Mouse (Mus musculus) intestine, embryonic 16.5 days (tissue): ENCODE results near the gene Myh4. TPM values are rescaled to one million over a fixed set of nuclear protein-coding genes. Genes with fewer than 3 reads are reported as not detected.

Experiments
- ATAC-seq: fragments of 200-750 bp; cut with Nextera tagmentation; 2 replicates; pipeline ENCODE4 v1.8.0; 2017; ENCODE audit warnings: moderate TSS enrichment, moderate library complexity
- H3K27ac ChIP-seq: fragments of 300-500 bp; sonication (generic); 2 replicates; pipeline ENCODE4 v1.5.1; 2014; ENCODE audit warnings: mild to moderate bottlenecking, low read length
- H3K27me3 ChIP-seq: fragments of 300-500 bp; sonication (generic); replicated peaks from 2 replicates; pipeline ENCODE4 v1.6.1; 2014; ENCODE audit warnings: low read length, control low read depth, mixed read lengths; ENCODE audit not compliant: control insufficient read depth, insufficient read depth
- H3K36me3 ChIP-seq: fragments of 300-500 bp; sonication (generic); 2 replicates; pipeline ENCODE4 v1.6.1; 2014; ENCODE audit warnings: low read length, control low read depth; ENCODE audit not compliant: control insufficient read depth, insufficient read depth
- H3K4me1 ChIP-seq: fragments of 300-500 bp; sonication (generic); 2 replicates; pipeline ENCODE4 v1.6.1; 2014; ENCODE audit warnings: low read length, control low read depth, mixed read lengths; ENCODE audit not compliant: control insufficient read depth, insufficient read depth
- H3K4me2 ChIP-seq: fragments of 300-500 bp; sonication (generic); 2 replicates; pipeline ENCODE4 v1.6.1; 2014; ENCODE audit warnings: low read depth, low read length, control low read depth
- H3K4me3 ChIP-seq: fragments of 300-500 bp; sonication (generic); 2 replicates; pipeline ENCODE4 v1.5.1; 2014; ENCODE audit warnings: mild to moderate bottlenecking, low read length
- H3K9ac ChIP-seq: fragments of 300-500 bp; sonication (generic); 2 replicates; pipeline ENCODE4 v1.6.1; 2014; ENCODE audit warnings: low read depth, low read length
- H3K9me3 ChIP-seq: fragments of 300-500 bp; sonication (generic); 2 replicates; pipeline ENCODE4 v1.6.1; 2016; ENCODE audit warnings: low read length, control low read depth; ENCODE audit not compliant: control insufficient read depth
- WGBS: fragments of 180-500 bp; shearing (Covaris S2); extraction: QIAGEN DNeasy Blood & Tissue Kit; methylation state at CpG from one replicate; pipeline ENCODE4 v1.1.7; 2014; 5-methylcytosine and 5-hydroxymethylcytosine counted together
- polyA plus RNA-seq: library from polyadenylated mRNA; unstranded; fragments of >200 nt; fragmentation: Nextera tagmentation; extraction: Ambion mirVana; gene quantifications from 2 replicates; pipeline ENCODE4 v1.2.1, GENCODE M21; 2015

Gene Myh4
- polyA plus RNA-seq, 1 experiment from 2014 or later = not detected

DNA sequence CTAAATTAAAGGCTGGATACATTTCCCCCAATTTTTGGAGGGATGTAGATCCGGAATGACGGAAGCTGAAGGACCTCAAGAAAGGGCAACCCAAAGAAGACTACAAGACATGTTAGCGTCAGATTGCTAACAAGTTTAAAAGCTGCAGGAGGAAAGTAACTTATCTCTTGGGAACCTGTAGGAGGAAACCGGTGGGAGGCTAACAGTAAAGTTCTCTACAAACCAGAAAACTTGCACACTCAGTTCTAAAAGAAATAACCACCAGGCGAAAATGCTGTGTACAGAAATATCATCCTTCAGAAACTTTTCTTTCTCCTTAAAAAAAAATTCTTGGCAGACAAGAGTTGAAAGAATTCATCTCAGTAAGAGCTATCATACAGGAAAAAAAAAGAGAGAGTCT is 8.7 kb upstream of the Myh4 start:
- H3K9me3 ChIP-seq = no peaks in the 10 kb centered on the region
- H3K4me3 ChIP-seq = no peak overlapping the region
- WGBS = 78% methylated on average over 5 of the region's 5 CpGs
- no peak for ATAC-seq
- H3K27me3 ChIP-seq = no peaks in the 10 kb centered on the region
- no peaks in the 10 kb centered on the region for H3K36me3 ChIP-seq
- no peak overlapping the region for H3K9ac ChIP-seq
- H3K4me2 ChIP-seq = no peak overlapping the region
- no peak overlapping the region for H3K27ac ChIP-seq
- H3K4me1 ChIP-seq = no peaks in the 10 kb centered on the region

DNA sequence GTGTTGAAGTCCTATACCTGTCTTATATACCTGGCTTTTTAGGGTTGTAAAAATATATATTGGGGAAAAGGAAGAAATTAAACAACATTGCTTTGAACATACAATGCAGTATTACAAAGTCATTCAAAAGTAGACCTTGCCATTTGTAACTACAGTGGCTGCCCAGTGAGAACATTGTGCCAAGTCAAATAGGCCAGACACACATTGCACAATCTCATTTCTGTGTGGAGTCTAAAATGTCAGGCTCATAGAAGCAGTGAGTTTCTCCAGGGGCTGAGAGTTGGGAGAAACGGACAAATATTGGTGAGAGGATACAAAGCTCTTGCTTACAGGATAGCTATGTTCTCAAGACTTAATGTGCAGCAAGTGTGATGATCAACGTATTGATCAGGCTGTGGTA is 7.9 kb upstream of the Myh4 start:
- 82% methylated on average over 2 of the region's 2 CpGs for WGBS
- no peak for ATAC-seq
- Histone ChIP-seq H3K9ac (no peak overlapping the region), H3K4me2 (no peak overlapping the region), H3K4me3 (no peak overlapping the region), H3K36me3 (no peaks in the 10 kb centered on the region), H3K27me3 (no peaks in the 10 kb centered on the region), H3K9me3 (no peaks in the 10 kb centered on the region), H3K27ac (no peak overlapping the region), H3K4me1 (no peaks in the 10 kb centered on the region)

DNA sequence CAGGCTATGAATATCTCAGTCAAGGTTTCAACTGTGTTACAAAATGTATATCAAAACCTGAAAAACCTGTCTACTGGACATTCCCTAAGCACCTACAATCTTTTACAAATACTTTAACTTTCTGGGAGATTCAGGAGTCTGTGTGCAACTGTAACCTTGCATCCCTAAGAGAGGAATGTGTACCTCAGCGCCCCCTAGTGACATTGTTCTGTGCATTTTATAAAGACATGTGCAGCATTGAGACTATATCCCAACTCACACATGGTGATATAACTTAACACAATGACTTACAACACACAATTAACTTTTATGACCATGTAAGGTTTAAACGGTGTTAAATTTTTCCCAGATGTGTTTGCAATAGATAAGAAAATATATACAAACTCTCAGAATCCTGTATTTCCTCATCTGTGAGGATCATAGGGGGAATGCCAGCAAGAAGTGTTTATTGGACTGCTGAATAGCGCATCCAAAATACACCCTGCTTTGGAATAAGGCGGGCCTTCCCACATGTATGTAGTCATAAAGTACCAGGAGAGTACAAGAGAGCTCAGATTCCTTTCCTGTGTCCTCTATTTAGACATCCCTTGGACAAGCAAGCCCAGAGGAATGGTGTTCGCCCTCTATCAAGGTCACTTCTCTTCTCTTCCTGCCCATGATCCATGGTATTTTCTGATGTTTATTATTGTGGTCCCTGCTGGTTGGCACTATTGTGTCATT is 2.0 kb upstream of the Myh4 start:
- no peak overlapping the region for H3K9ac ChIP-seq
- H3K27me3 ChIP-seq = no peaks in the 10 kb centered on the region
- no peak for ATAC-seq
- H3K4me1 ChIP-seq = no peaks in the 10 kb centered on the region
- H3K9me3 ChIP-seq = no peaks in the 10 kb centered on the region
- H3K4me2 ChIP-seq = no peak overlapping the region
- no peak overlapping the region for H3K4me3 ChIP-seq
- 58% methylated on average over 5 of the region's 5 CpGs for WGBS
- H3K27ac ChIP-seq = no peak overlapping the region
- no peaks in the 10 kb centered on the region for H3K36me3 ChIP-seq

DNA sequence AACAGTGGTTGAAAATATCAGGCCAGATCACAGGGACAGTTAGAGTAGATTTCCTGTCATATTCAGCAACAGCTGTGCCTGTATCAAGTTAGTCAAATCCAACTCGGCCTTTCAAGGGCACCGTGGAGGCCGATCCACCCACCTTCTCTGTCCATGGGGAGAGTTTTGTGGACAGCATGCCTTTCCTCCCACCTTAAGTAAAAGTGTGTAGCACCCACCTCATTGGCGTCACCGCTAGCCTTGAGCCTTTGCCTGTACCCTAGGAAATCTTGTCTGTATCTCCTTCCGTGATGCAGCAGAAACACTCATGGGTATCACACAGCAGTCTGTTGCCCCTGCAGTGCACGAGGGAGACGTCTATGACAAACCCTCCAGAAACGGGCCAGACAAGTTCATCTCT is 1.0 kb upstream of the Myh4 start:
- no peak for ATAC-seq
- 86% methylated on average over 9 of the region's 9 CpGs for WGBS
- Histone ChIP-seq H3K27ac (no peak overlapping the region), H3K36me3 (no peaks in the 10 kb centered on the region), H3K4me3 (no peak overlapping the region), H3K9me3 (no peaks in the 10 kb centered on the region), H3K4me2 (no peak overlapping the region), H3K9ac (no peak overlapping the region), H3K27me3 (no peaks in the 10 kb centered on the region), H3K4me1 (no peaks in the 10 kb centered on the region)

DNA sequence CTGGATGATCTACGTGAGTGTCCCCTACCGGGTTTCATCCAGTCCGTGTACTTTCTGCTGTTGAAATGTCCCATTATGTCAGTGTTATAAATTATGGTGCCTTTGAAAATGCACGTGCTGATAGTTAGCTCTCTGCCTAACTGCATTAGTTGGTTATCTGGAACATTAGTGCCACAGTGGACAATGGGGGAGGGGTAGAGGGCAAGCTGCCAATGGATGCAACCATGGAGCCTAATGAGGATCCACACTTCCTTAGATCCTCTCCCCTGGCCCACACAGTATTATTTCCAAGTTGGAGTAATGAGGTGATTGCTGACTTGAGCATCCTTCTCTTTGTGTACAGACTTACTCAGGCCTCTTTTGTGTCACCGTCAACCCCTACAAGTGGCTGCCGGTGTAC is 3.2 kb downstream of the Myh4 start:
- Histone ChIP-seq H3K27ac (no peak overlapping the region), H3K4me2 (no peak overlapping the region), H3K9me3 (no peaks in the 10 kb centered on the region), H3K36me3 (no peaks in the 10 kb centered on the region), H3K4me3 (no peak overlapping the region), H3K9ac (no peak overlapping the region), H3K27me3 (no peaks in the 10 kb centered on the region), H3K4me1 (no peaks in the 10 kb centered on the region)
- no peak for ATAC-seq
- 80% methylated on average over 6 of the region's 6 CpGs for WGBS

DNA sequence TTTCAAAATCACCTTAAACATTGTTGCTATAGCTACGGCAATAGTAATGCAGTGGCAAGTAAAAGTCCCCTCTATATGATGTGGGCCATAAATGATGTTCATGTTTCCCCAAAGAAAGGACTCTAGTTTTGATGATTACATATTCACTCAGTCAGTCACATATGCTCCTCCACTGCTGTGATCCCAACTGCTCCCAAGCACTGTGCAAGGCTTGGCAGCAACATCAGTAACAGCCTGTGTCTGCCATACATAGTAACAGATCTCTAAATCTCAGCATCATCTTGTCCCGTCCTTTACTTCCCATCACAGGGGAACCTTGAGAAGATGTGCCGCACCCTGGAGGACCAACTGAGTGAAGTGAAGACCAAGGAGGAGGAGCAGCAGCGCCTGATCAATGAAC is 15.9 kb downstream of the Myh4 start:
- ATAC-seq = no peak
- no peaks in the 10 kb centered on the region for H3K4me1 ChIP-seq
- no peaks in the 10 kb centered on the region for H3K36me3 ChIP-seq
- no peaks in the 10 kb centered on the region for H3K9me3 ChIP-seq
- H3K4me3 ChIP-seq = no peak overlapping the region
- WGBS = 91% methylated on average over 4 of the region's 4 CpGs
- H3K9ac ChIP-seq = no peak overlapping the region
- H3K27me3 ChIP-seq = no peaks in the 10 kb centered on the region
- H3K4me2 ChIP-seq = no peak overlapping the region
- no peak overlapping the region for H3K27ac ChIP-seq

DNA sequence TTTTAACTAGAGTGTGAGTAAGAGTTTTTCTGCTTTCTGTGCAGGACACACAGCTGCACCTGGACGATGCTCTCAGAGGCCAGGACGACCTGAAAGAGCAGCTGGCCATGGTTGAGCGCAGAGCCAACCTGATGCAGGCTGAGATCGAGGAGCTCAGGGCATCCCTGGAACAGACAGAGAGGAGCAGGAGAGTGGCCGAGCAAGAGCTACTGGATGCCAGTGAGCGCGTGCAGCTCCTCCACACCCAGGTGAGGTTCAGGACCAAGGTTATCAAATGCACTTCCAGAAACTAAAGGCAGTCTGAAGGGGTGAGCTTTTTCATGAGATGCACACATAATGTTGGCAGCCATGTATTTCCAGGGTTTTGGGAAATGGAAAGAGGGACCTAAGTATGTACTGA is 19.2 kb downstream of the Myh4 start:
- Histone ChIP-seq H3K9ac (no peak overlapping the region), H3K4me2 (no peak overlapping the region), H3K4me3 (no peak overlapping the region), H3K36me3 (no peaks in the 10 kb centered on the region), H3K27ac (no peak overlapping the region), H3K4me1 (no peaks in the 10 kb centered on the region), H3K9me3 (no peaks in the 10 kb centered on the region), H3K27me3 (no peaks in the 10 kb centered on the region)
- 81% methylated on average over 7 of the region's 7 CpGs for WGBS
- no peak for ATAC-seq

DNA sequence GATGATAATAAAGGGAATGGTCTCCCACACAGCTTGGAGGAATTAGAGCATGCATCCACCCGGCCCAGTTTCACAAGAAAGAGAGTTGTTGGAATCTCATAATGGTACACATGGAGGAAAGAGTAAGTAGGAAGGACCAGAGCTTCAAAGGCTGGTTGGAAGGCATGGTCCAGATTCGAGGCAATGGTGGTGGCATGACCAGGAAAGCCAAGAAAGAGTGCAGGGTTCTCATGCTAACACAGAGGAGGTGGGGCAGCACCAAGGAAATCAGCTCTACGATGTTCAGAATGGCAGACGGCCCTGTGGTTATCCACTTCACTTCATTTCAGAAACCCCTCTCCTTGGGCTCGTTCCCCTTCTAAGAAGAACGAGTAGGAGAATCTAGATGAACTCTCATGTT is 23.1 kb downstream of the Myh4 start:
- no peaks in the 10 kb centered on the region for H3K27me3 ChIP-seq
- H3K4me3 ChIP-seq = no peak overlapping the region
- ATAC-seq = no peak
- no peaks in the 10 kb centered on the region for H3K4me1 ChIP-seq
- 86% methylated on average over 6 of the region's 6 CpGs for WGBS
- no peak overlapping the region for H3K27ac ChIP-seq
- H3K9me3 ChIP-seq = no peaks in the 10 kb centered on the region
- no peak overlapping the region for H3K9ac ChIP-seq
- no peaks in the 10 kb centered on the region for H3K36me3 ChIP-seq
- H3K4me2 ChIP-seq = no peak overlapping the region

DNA sequence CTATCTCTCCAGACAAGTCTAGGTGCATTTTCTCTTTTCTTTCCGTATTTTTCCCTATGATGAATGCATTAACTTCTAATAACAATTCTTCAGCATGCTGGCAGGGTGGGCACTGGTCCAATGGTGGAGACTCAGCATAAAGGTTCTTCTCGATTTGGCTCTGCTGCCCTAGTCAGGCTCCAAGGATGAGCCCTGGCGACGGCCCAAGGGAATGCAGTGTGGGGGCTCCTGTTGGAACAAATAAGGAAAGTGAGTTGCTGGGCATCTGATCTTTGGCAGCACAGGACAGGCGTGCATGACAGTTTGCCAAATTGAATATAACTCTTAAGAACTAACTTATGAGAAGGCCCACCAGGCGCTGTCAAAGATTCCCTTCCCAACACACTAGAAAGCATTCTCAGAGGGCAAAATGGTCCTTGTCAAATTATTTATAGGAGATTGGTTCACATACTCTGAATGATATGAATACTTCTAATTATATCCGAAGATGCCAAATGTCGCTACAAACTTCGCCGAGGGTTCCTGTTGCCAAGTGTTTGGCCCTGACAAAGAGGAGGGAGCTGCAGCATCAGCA is 38.9 kb downstream of the Myh4 start, which contains the start of gene Myh8:
Gene Myh8 (plus strand): TSS at position 524 of the 574 bp plus-strand sequence.
- Histone ChIP-seq H3K9me3 (no peaks in the 10 kb centered on the region), H3K4me2 (no peak within 1 kb of the TSS), H3K4me1 (no peaks in the 10 kb centered on the region), H3K36me3 (no peaks in the 10 kb centered on the region), H3K27me3 (no peaks in the 10 kb centered on the region), H3K27ac (no peak within 1 kb of the TSS), H3K4me3 (no peak within 1 kb of the TSS), H3K9ac (no peak within 1 kb of the TSS)
- WGBS = 69% methylated on average over 10 of the region's 10 CpGs
- no peak for ATAC-seq

DNA sequence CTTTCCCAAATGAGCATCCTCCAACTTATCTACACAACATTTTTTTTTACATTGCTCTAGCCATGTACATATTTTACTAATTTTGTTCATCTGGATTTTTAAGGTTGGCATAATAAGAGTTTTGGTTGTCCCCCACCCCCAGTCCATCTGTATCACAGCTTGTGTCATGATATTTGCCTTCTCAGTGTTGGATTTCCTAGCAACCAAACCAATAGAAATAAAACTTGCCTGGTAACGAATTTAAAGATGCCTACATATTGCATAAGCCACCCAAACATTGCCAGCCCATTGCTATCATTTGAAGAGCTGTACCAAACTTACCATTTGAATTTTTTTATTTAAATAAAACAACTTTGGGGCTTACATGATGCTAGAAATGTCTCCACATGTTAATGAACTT is 55.6 kb downstream of the Myh4 start:
- WGBS = 83% methylated on average over 1 of the region's 1 CpGs
- H3K9me3 ChIP-seq = peaks cover 3% of the 10 kb centered on the region; the same call in 1 of the 2 replicates
- no peak overlapping the region for H3K9ac ChIP-seq

More for the DNA sequence above, 55.6 kb downstream of the Myh4 start:
- no peaks in the 10 kb centered on the region for H3K36me3 ChIP-seq
- no peak overlapping the region for H3K4me3 ChIP-seq
- H3K4me1 ChIP-seq = no peaks in the 10 kb centered on the region
- no peak for ATAC-seq
- H3K27me3 ChIP-seq = no peaks in the 10 kb centered on the region
- no peak overlapping the region for H3K4me2 ChIP-seq
- no peak overlapping the region for H3K27ac ChIP-seq
